Comparison of ENCODE assay signal across 22 mouse cellular contexts in genomic region chr9:124262987-124263717, GRCm38 (mm10).
"Had no signal": no experiment of that assay in that cellular context is flagged by ENCODE, and none has a peak within 500 bp of the region (broad histone marks: within the 10 kb centered on the region; RNA-seq: fewer than 3 reads in every experiment).

No protein-coding gene starts in this region.

- H3K9ac ChIP-seq: limb, embryonic 12.5 days; limb, embryonic 15.5 days; liver, embryonic 15.5 days; lung, embryonic 15.5 days; midbrain, embryonic 13.5 days; neural tube, embryonic 13.5 days had no signal

- H3K4me2 ChIP-seq: limb, embryonic 12.5 days; limb, embryonic 15.5 days; liver, embryonic 11.5 days; liver, embryonic 15.5 days; lung, embryonic 15.5 days; midbrain, embryonic 13.5 days; neural tube, embryonic 13.5 days had no signal

- H3K27me3 ChIP-seq: limb, embryonic 12.5 days; limb, embryonic 15.5 days; liver, embryonic 15.5 days; lung, embryonic 15.5 days; midbrain, embryonic 13.5 days; neural tube, embryonic 13.5 days had no signal

- H3K36me3 ChIP-seq: limb, embryonic 12.5 days; limb, embryonic 15.5 days; liver, embryonic 15.5 days; lung, embryonic 15.5 days; midbrain, embryonic 10.5 days; midbrain, embryonic 13.5 days; neural tube, embryonic 13.5 days had no signal

- ATAC-seq: midbrain, embryonic 13.5 days; midbrain, embryonic 16.5 days had no signal

- H3K9me3 ChIP-seq: limb, embryonic 12.5 days; limb, embryonic 15.5 days; liver, embryonic 15.5 days; lung, embryonic 15.5 days; megakaryocyte, embryonic 14.5 days; midbrain, embryonic 10.5 days; midbrain, embryonic 13.5 days; neural tube, embryonic 13.5 days had no signal

- DNase-seq: kidney, adult 2 months; kidney, postnatal 25 days; left cerebral cortex, postnatal 4 days; lung, adult 18-20 months; lung, postnatal 10 days; lung, postnatal 36 days; retina, postnatal 1 day; right cerebral cortex, postnatal 25 days; thymus, adult 18-20 months; thymus, postnatal 36 days had no signal

- H3K27ac ChIP-seq: kidney, postnatal 0 days; limb, embryonic 12.5 days; limb, embryonic 15.5 days; liver, embryonic 15.5 days; lung, embryonic 15.5 days; midbrain, embryonic 10.5 days; midbrain, embryonic 13.5 days; neural tube, embryonic 13.5 days had no signal

- H3K4me3 ChIP-seq: limb, embryonic 12.5 days; limb, embryonic 15.5 days; liver, embryonic 15.5 days; lung, embryonic 15.5 days; megakaryocyte, embryonic 14.5 days; midbrain, embryonic 10.5 days; midbrain, embryonic 13.5 days; myocyte; neural tube, embryonic 13.5 days had no signal

- H3K4me1 ChIP-seq: limb, embryonic 12.5 days; limb, embryonic 15.5 days; liver, embryonic 15.5 days; lung, embryonic 15.5 days; megakaryocyte, embryonic 14.5 days had no signal
